Mouse (Mus musculus): Measurements from ENCODE around the gene Ap1s1. TPM values are rescaled to one million over a fixed set of nuclear protein-coding genes. Genes with fewer than 3 reads are reported as not detected.

The Ap1s1 gene
- total and polyA plus RNA-seq, 3 experiments = 154 to 218 (median 211) TPM

DNA sequence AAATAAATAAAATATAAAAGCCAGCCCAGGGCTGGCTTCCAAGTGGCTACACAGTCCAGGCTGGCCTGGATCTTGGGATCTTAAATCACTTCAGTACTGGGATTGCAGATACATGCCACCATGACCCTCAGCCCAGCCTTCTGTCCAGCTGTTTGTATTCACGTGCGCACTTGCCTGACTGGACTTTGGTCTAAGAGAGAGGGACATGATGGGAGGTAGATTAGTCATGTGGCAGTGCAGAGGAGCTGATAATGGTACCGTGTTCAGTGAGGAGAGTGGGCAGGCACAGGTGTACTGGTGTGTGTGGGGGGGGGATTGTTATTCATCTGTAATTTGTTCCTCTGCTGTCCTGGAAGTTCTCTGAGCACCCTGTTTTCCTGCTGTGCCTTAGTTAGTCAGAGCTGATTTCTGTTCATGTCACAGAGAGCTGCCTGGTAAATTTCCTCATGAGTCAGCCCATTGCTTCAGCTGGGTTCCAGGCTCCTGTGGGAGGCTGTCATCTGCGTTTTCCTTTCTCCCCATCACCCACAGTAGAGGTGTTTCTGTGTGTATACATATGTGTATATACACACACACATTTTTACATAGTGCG lies 6.1 kb upstream of the Ap1s1 start:
- no peaks in the 10 kb centered on the region for H3K79me2 ChIP-seq (ENCODE audit: control insufficient read depth, insufficient read depth, low read length, poor library complexity)
- H3K36me3 ChIP-seq (ENCODE audit: control insufficient read depth in 1 of 2, insufficient read depth in 2 of 2, low read length in 2 of 2) = no peaks in the 10 kb centered on the region
- no peak for DNase-seq (ENCODE audit: low read depth, low spot score)
- H3K9ac ChIP-seq (ENCODE audit: control insufficient read depth, low read depth, low read length, poor library complexity, severe bottlenecking) = no peak overlapping the region
- no peak overlapping the region for H3K27ac ChIP-seq (ENCODE audit: control insufficient read depth, low read depth, low read length)
- H3K4me1 ChIP-seq (ENCODE audit: control insufficient read depth in 1 of 2, insufficient read depth in 2 of 2, low read length in 2 of 2) = peaks cover 0 to 4% of the 10 kb centered on the region in 2 experiments; a peak in 2 of 4 replicates
- no peak for TF ChIP-seq ZNF384 (IDR thresholded peaks at IDR 0.05; ENCODE audit: low read depth, low read length)
- no peak for TF ChIP-seq CHD2 (IDR thresholded peaks at IDR 0.05; ENCODE audit: low read length)
- no peak for TF ChIP-seq SIN3A (IDR thresholded peaks at IDR 0.05; ENCODE audit: low read length)
- no peak for TF ChIP-seq MAFK (IDR thresholded peaks at IDR 0.05; ENCODE audit: borderline replicate concordance, low read depth, low read length)
- no peak for TF ChIP-seq TCF12 (IDR thresholded peaks at IDR 0.05; ENCODE audit: low read depth, low read length)
- TF ChIP-seq POLR2AphosphoS5 (IDR thresholded peaks at IDR 0.05; ENCODE audit: borderline replicate concordance, low read depth, low read length) = no peak
- H3K4me3 ChIP-seq (ENCODE audit: control insufficient read depth in 1 of 2, insufficient read depth in 1 of 2, low read depth in 2 of 2, low read length in 2 of 2) = no peak overlapping the region
- H3K9me3 ChIP-seq (replicated peaks; ENCODE audit: insufficient read depth, low read length) = no peaks in the 10 kb centered on the region
- no peaks in the 10 kb centered on the region for H3K27me3 ChIP-seq (ENCODE audit: control insufficient read depth in 1 of 2, insufficient read depth in 2 of 2, low read length in 2 of 2)

DNA sequence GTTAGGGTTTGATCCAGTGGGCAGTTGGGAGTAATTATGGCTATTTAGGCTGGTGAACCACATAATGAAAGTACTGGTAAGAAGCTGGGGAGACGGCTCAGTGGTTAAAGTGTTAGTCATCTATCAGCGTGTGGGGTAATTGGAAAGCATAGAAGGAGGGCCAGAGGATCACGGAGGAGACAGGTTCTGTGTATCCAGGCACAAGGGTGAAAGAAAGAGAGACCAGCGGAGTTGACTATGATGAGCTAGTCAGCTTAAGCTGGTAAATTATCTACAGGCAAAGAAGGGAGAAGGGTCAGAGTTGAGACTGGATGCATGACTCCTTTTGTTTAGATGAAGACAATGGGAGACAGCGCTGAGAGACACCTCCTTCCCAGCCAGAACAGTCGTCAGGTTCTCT lies 5.2 kb upstream of the Ap1s1 start:
- Histone ChIP-seq H3K4me1 (ENCODE audit: control insufficient read depth in 1 of 2, insufficient read depth in 2 of 2, low read length in 2 of 2) (peaks cover 0 to 6% of the 10 kb centered on the region in 2 experiments; a peak in 2 of 4 replicates), H3K9ac (ENCODE audit: control insufficient read depth, low read depth, low read length, poor library complexity, severe bottlenecking) (no peak overlapping the region), H3K27me3 (ENCODE audit: control insufficient read depth in 1 of 2, insufficient read depth in 2 of 2, low read length in 2 of 2) (no peaks in the 10 kb centered on the region), H3K36me3 (ENCODE audit: control insufficient read depth in 1 of 2, insufficient read depth in 2 of 2, low read length in 2 of 2) (no peaks in the 10 kb centered on the region), H3K27ac (ENCODE audit: control insufficient read depth, low read depth, low read length) (no peak overlapping the region), H3K4me3 (ENCODE audit: control insufficient read depth in 1 of 2, insufficient read depth in 1 of 2, low read depth in 2 of 2, low read length in 2 of 2) (no peak overlapping the region), H3K9me3 (replicated peaks; ENCODE audit: insufficient read depth, low read length) (no peaks in the 10 kb centered on the region), H3K79me2 (ENCODE audit: control insufficient read depth, insufficient read depth, low read length, poor library complexity) (no peaks in the 10 kb centered on the region)
- TF ChIP-seq MXI1 (IDR thresholded peaks at IDR 0.05; ENCODE audit: low read depth, low read length) = no peak
- TF ChIP-seq MAFK (IDR thresholded peaks at IDR 0.05; ENCODE audit: borderline replicate concordance, low read depth, low read length) = no peak
- no peak for TF ChIP-seq TBP (IDR thresholded peaks at IDR 0.05; ENCODE audit: low read depth, low read length)
- TF ChIP-seq RAD21 (IDR thresholded peaks at IDR 0.05; ENCODE audit: low read depth, low read length) = no peak
- no peak for TF ChIP-seq NELFE (IDR thresholded peaks at IDR 0.05; ENCODE audit: low read depth, low read length)
- TF ChIP-seq POLR2A (IDR thresholded peaks at IDR 0.05; ENCODE audit: control insufficient read depth in 1 of 2, insufficient read depth in 1 of 2, low read depth in 1 of 2, low read length in 2 of 2, poor library complexity in 1 of 2) = no peak
- no peak for TF ChIP-seq HCFC1 (IDR thresholded peaks at IDR 0.05; ENCODE audit: low read depth, low read length)
- no peak for TF ChIP-seq ELF1 (IDR thresholded peaks at IDR 0.05; ENCODE audit: low read depth, low read length)
- no peak for DNase-seq (ENCODE audit: low read depth, low spot score)

GRCm38 (mm10) chr5:137046991-137047390 lies 1.1 kb upstream of the Ap1s1 start:
- Histone ChIP-seq H3K9me3 (replicated peaks; ENCODE audit: insufficient read depth, low read length) (no peaks in the 10 kb centered on the region), H3K4me3 (ENCODE audit: control insufficient read depth in 1 of 2, insufficient read depth in 1 of 2, low read depth in 2 of 2, low read length in 2 of 2) (no peak overlapping the region), H3K27me3 (ENCODE audit: control insufficient read depth in 1 of 2, insufficient read depth in 2 of 2, low read length in 2 of 2) (no peaks in the 10 kb centered on the region), H3K27ac (ENCODE audit: control insufficient read depth, low read depth, low read length) (no peak overlapping the region), H3K79me2 (ENCODE audit: control insufficient read depth, insufficient read depth, low read length, poor library complexity) (peaks cover 14% of the 10 kb centered on the region), H3K4me1 (ENCODE audit: control insufficient read depth in 1 of 2, insufficient read depth in 2 of 2, low read length in 2 of 2) (peaks cover 0 to 12% of the 10 kb centered on the region in 2 experiments), H3K9ac (ENCODE audit: control insufficient read depth, low read depth, low read length, poor library complexity, severe bottlenecking) (no peak overlapping the region), H3K36me3 (ENCODE audit: control insufficient read depth in 1 of 2, insufficient read depth in 2 of 2, low read length in 2 of 2) (peaks cover under 1 to 3% of the 10 kb centered on the region in 2 experiments; a peak in 1 of 4 replicates)
- TF ChIP-seq MEF2A (IDR thresholded peaks at IDR 0.05; ENCODE audit: extremely low read depth, insufficient replicate concordance, low read depth, low read length, poor library complexity, severe bottlenecking) (no peak), SIN3A (IDR thresholded peaks at IDR 0.05; ENCODE audit: low read length) (no peak), RCOR1 (IDR thresholded peaks at IDR 0.05; ENCODE audit: low read depth, low read length) (no peak), SMC3 (IDR thresholded peaks at IDR 0.05; ENCODE audit: low read depth, low read length) (no peak)
- DNase-seq (ENCODE audit: low read depth, low spot score) = no peak
